Comparison of ENCODE assay signal across 15 mouse cellular contexts in genomic region chr17:78515347-78515947, GRCm38 (mm10). TPM values are rescaled to one million over a fixed set of nuclear protein-coding genes. Genes with fewer than 3 reads are reported as not detected.
"Had no signal": no experiment of that assay in that cellular context is flagged by ENCODE, and none has a peak within 500 bp of the region (broad histone marks: within the 10 kb centered on the region; RNA-seq: fewer than 3 reads in every experiment).

No protein-coding gene starts in this region.

- H3K36me3 ChIP-seq: liver, embryonic 13.5 days; lung, embryonic 15.5 days; midbrain, embryonic 13.5 days; stomach, embryonic 15.5 days had no signal

- H3K4me1 ChIP-seq: liver, embryonic 13.5 days; lung, embryonic 15.5 days; stomach, embryonic 15.5 days had no signal

- H3K27me3 ChIP-seq: liver, embryonic 13.5 days; lung, embryonic 15.5 days; midbrain, embryonic 13.5 days; stomach, embryonic 15.5 days had no signal

- H3K9me3 ChIP-seq: liver, embryonic 13.5 days; lung, embryonic 15.5 days; midbrain, embryonic 13.5 days; stomach, embryonic 15.5 days had no signal

- H3K9ac ChIP-seq: liver, embryonic 13.5 days; liver, postnatal 0 days; lung, embryonic 15.5 days; midbrain, embryonic 13.5 days; stomach, embryonic 15.5 days had no signal

- H3K4me2 ChIP-seq: liver, embryonic 13.5 days; lung, embryonic 15.5 days; midbrain, embryonic 13.5 days; stomach, embryonic 15.5 days had no signal

- ATAC-seq: liver, postnatal 0 days; midbrain, embryonic 13.5 days had no signal

- H3K27ac ChIP-seq: layer of hippocampus, adult 2 months; liver, embryonic 13.5 days; lung, embryonic 15.5 days; macrophage; midbrain, embryonic 13.5 days; stomach, embryonic 15.5 days had no signal

- DNase-seq: kidney, adult 18-20 months; kidney, postnatal 10 days; kidney, postnatal 4 days; liver, embryonic 13.5 days; liver, postnatal 0 days; lung, postnatal 14 days; right cerebral cortex, postnatal 14 days; thymus, adult 2 months; thymus, postnatal 36 days had no signal

- H3K4me3 ChIP-seq: layer of hippocampus, adult 2 months; liver, embryonic 13.5 days; lung, embryonic 15.5 days; midbrain, embryonic 13.5 days; stomach, embryonic 15.5 days had no signal

RNA-seq across cellular contexts. Expression of gene Vit, which starts 7.6 kb away (rescaled TPM):
- polyA plus RNA-seq: limb, embryonic 11.5 days; macrophage had no signal
